Mouse (Mus musculus): ENCODE results near the gene Ube2l3.

Ube2l3 gene

DNA sequence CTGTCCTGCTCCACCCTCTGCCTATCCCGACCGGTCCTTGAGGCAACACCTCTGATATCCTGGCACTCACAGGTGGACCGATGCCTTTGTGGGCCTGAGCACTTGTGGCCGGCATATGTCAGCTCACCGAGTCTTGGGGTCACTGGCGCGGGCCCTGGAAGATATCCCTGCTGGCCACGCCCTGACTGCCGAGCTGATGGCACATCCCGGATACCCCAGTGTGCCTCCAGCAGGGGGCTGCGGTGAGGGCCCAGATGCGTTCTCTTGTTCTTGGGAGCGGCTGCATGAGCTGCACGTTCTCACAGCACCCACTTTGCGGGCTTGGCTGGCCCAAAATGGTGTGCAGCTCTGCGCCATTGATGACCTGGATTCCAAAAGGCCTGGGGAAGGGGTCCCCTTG, 54.4 kb downstream of the Ube2l3 start:
- DNase-seq (ENCODE audit: low read depth in 2 of 2, low spot score in 2 of 2) = peak in 1 of 2 experiments; percentile 19

DNA sequence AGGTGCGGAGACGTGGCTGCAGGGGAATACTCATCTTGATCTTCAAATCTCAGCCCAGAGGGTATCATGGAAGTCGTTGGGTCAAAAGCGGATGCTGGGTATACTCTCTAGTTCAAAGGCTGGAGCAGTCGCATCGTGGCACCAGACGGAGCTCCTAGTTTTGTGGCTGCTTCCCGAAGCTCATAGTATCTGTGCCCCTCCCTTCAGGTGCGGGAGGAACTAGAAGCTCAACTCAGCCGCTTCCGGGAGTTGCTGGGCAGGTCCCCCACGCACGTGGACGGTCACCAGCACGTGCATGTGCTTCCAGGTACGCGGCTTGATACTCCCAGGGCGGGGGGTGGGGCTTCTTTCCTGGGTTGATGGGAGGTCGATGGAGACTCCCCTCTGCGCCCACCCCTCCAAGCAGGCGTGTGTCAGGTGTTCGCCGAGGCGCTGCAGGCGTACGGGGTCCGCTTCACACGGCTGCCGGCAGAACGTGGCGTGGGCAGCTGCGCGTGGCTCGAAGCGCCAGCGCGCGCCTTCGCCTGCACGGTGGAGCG, 55.0 kb downstream of the Ube2l3 start:
- DNase-seq (ENCODE audit: low read depth in 2 of 2, low spot score in 2 of 2) = peak in 1 of 2 experiments; percentile 20

DNA sequence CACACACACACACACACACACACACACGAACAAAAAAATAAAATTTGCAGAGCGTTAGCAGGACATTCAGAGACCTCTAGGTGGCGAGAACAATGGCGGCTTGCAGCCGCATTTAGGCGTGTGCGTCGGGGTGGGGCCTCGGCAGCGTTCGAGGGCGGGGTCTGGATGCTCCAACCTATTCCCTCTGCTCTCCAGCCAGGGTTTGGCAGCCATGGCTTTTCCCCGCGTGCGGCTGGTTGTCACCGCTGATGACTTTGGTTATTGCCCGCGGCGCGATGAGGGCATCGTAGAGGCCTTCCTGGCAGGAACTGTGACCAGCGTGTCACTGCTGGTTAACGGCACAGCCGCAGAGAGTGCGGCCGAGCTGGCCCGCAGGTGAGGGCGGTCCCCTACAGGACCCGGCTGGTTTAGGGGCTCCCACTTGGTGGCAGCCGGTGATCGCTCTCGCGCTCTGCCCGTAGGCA, 55.6 kb downstream of the Ube2l3 start, which contains the start of gene Ccdc116:
Ccdc116 (minus strand) TSS at position 458 of the 464 bp plus-strand sequence.
- peak; percentile 70 to 77 for DNase-seq (ENCODE audit: low read depth in 2 of 2, low spot score in 2 of 2)

DNA sequence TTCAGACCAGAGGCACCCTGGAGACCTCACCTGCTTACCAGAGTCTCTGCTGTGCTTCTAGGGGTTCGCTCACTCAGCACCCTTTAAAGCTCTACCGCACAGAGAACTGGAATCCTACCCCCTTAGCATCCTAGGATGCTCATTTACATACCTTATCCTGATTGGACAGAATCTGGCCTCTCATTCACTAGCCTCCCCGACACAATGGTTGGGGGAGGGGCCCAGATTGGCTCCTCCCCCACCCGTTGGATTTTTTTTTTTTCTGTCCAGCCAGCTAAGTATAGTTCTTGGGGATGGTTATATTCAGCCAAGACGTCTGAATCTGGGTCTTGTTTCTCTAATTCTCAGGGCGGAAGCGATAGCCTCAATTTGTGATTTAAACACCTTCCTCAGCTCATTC, 58.1 kb downstream of the Ube2l3 start, which contains the start of gene Ydjc:
Ydjc (plus strand) TSS at position 283 of the 400 bp plus-strand sequence.
- DNase-seq (ENCODE audit: low read depth in 2 of 2, low spot score in 2 of 2) = no peak

DNA sequence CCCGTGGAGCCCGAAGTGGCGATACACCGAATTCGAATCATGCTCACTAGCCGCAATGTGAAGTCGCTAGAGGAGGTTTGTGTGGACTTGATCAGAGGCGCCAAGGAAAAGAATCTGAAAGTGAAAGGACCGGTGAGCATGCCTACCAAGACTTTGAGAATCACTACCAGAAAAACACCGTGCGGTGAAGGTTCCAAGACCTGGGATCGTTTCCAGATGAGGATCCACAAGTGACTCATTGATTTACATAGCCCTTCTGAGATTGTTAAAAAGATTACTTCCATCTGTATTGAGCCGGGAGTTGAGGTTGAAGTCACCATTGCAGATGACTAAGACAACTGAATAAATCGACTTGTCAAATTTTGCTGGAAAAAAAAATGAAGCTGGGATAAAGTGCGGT, 65.1 kb downstream of the Ube2l3 start:
- no peak for DNase-seq (ENCODE audit: low read depth in 2 of 2, low spot score in 2 of 2)

DNA sequence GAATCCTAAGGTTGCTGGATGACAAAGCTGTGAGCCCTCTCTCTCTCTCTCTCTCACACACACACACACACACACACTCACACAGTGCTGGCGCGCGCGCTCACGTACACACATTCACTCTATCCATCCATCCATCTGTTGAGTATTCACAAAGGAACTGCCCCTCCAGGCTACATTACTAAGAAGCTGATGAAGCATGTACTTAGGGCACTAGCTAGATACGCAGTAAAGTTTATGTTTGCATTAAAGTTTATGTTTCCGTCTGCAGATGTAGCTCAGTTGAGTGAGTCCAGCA, 69.6 kb downstream of the Ube2l3 start:
- no peak for DNase-seq (ENCODE audit: low read depth in 2 of 2, low spot score in 2 of 2)

DNA sequence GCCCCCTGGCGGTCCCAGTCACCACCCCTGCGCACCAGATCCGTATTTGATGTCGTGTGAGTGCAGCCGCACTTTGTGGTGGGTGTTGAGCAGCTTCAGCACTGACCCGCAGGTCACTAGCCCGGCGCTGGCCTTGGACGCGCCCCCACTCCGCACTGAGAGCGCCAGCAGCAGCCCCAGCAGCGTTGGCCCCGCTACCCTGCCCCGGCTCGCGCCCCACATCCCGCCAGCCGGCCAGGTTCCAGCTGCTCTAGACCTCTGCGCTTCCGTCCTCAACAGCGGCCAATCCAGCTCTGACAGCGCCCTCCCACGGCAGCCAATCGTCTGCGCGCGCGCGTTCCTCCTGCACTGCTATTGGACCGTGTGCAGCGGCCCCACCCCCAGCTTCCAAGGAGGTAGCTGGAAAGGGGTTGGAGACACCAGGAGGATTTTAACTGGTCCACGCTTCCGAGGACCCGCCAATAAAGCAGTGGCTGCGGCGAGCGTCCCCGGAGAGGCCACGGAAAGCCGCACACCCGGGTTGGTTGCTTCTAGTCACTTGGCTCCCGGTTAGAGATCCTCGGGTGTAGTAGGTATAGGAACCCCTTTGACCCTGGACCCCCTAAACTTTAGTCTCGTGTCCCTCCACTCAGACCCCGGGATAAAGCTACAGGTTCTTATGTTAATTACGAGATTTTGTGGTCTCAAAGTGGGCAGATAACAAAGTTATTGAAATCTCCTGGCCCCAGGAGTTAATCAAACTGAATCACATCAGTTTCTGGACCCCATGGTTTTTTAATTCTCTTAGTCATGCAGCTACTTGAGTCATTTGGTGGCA, 70.2 kb downstream of the Ube2l3 start, which contains the start of gene Sdf2l1:
Sdf2l1 (minus strand) TSS at position 295 of the 817 bp plus-strand sequence.
- DNase-seq (ENCODE audit: low read depth in 2 of 2, low spot score in 2 of 2) = peak; percentile 93 to 96

DNA sequence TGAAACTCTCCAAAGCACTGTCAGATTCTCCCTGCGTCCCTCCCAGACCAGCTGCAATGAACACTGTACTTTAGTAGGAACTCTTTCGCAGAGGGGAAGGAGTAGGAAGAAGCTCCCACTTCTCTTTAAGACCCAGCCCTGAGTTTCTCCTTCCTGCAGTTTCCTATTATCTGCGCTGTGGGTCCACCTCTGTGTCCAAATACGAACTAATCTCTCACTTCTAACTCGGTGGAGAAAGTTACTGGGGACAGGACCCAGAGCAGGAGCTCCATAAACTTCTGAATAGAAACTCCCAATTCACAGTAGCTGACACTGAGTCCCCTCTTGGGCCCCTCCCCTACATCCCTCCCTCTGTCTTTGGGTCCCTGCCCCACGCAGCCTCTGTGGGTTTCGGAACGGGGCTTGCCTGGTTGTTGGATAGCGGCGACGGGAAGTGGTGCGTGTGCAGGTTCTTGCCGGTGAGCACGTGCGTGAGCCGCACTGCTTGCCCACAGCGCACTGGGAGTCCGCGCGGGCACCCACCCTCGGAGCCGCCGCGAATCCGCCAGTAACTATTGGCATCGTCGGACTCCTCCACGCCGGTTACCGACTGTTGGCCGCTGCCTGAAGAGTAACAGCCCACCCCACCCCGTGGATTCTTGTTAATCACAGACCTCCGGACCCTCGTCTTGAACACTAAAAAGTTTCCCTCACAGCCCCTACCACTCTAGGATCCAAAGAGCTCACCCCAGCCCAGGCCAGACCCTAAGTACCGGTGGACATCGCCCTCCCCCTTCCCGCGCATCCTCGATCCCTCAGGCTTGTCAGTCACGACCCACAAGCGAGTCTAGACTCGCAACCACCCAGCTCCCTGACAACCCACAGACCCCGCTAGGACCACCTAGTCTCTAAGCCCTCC, 71.0 kb downstream of the Ube2l3 start:
- DNase-seq (ENCODE audit: low read depth in 2 of 2, low spot score in 2 of 2) = peak; percentile 29

DNA sequence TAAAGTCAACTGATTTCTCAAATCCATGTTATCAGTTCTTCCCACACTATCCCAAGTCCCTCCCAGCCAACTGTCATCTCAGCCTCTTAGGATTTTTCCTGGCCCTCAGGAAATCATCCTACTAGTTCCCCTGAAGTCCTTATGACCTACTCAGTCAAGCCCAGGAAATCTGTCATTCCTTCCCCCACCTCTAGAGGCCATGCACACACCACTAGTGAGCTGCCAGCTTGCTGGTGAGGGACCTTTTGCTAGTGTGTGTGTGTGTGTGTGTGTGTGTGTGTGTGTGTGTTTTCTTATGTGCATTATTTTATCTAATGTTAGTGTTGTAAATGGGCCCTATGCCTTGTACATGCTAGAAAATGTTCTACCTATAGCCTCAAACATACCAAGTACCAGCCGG, 75.2 kb downstream of the Ube2l3 start:
- peak; percentile 52 to 59 for DNase-seq (ENCODE audit: low read depth in 2 of 2, low spot score in 2 of 2)

DNA sequence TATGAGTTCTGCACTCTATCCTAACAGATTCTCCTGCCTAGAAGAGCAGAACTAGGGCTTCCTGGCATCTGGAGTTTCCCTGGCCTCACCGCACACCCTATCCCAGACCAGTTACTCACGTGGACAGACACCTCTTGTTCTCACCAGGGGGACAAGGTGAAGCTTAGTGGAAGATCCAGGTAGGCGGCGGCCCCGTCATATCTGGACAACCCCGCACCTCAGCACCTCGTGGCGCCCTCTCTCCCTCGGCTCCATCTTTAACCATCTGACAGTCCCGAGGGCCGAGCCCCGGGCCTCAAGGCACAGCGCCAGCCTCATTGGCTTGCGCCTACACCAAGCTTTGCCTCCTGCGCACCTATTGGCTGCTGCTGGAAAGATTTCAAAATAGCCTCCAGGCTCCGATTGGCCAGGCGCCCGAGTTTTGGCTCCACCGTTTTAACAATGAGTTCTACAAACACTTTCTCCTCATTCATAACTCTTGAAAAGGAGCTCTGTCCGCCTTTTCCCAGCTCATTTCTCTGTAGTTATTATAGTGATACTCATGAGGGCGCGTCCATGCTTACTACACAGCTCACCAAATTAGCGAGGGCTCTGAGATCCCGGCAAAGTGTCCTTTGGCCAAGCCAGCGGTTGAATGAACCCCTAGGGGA, 77.5 kb downstream of the Ube2l3 start, which contains the start of gene 2610318N02Rik:
2610318N02Rik (minus strand) TSS at position 297 of the 650 bp plus-strand sequence.
- DNase-seq (ENCODE audit: low read depth in 2 of 2, low spot score in 2 of 2) = peak; percentile 27 to 31

DNA sequence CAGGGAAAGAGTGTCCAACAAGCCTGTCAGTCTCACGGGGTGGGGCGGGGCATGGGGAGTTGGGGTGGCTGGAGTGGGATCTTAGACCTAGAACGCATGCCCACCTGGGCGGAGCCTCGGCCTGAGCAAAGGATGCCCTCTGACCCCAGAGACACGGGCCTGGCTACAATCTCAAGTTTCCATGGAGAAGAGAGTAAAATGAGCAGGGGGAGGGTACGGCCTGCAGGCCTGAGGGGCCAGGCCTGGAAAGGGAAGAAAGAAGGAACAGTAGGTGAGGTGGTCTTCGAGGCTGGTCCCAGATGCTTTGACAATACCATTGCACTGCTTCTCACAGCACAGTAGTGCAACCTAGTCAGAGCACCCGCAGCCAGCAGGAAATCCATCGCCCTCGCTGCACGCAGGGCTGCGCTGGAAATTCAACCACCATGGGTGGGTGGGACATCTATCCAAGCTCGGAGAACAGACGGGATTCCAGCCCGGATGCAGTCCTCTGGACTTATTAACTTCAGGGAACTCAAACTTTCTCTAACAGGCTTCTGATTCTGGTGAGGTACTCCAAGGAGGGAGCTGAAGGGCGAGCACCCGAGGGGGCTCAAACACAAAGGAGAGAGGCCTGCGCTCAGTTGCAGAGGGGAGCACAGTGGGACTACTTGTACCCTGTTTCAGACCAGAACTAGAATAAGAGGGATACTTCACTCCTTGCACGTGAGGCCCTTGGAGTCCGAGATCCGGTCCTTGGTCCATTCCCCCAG, 78.2 kb downstream of the Ube2l3 start:
- DNase-seq (ENCODE audit: low read depth in 2 of 2, low spot score in 2 of 2) = no peak

DNA sequence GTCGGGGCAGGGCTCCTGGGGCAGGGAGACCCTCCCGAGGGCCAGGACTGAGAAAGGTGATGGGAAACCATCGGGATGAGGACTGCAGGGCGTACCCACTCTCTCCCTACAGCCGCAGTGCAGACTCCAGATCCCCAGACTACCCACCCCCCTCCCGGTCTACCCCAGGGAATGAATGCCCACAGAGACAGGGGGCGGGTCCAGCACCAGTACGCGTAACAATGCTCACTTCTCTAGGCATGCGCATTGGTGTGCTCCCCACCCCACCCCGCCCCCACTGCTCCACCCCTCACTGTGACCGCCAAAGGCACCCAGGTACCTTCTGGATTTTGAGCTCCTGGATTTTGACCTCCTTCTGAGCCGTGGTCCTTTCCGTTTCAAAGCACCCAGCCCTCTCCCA, 80.9 kb downstream of the Ube2l3 start:
- DNase-seq (ENCODE audit: low read depth in 2 of 2, low spot score in 2 of 2) = no peak

DNA sequence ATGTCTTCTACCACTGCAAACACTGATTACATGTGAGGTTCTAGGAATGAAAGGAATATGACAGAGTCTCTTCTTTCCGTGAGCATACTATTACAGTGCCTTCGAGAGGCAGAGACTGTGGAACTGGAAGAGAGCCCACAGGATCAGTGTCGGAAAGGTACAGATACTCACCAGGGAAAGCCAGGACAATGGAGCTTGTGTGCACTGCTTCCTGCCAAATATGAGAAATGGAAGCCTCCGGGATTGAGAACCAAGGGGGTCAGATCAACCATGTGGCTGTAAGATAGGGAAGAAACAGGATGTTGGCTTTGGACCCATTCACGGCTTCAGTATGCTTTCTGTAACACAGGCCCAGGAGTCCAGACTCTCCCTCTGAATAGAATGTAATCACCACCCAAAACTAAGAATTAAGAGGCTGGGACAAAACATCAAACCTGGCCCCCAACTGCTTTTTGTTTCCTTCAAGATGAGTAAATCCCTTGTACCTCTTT, 85.1 kb downstream of the Ube2l3 start:
- no peak for DNase-seq (ENCODE audit: low read depth in 2 of 2, low spot score in 2 of 2)

DNA sequence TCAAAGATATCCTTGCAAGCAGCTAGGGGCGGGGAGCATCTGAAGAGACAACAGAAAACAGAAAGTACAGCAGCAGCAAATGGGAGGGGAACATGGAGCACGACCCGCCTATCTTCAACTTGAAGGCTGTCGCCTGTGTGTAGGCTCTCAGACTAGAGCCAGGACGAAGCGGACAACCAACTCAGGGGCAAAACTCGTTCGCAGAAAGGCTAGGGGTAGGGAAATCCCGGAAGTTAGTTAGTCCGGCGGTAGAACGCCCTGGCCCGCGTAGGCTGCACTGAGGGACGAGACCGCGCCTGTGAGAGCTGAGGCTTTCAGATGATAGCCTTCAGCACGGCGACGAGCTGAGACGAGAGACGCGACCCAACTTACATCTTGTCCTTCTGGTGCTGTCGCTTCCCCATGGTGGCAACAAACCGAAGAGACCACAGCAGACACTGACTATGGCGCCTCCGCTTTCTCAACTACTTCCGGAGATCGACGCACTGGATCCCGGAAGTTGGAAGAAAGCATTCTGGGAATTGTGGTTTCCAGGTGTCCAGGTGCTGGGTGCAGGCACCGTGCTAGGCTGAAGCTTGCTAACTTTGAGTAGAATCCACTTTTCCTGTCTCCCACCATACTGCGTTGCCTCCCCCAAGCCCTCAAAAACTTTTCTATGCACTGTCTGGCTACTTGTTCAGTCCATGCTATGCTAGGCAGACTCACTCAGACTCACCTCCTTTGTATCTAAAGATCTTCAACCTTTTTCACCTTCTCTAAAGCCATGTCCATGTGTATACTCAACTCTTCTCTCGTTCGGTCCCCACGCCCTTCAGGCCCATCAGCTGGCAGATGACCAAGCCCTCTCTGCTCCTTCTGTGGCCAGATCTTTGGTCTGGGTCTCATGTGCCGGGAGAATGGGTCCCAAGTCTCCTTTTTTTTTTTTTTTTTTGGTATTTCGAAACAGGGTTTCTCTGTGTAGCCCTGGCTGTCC, 91.4 kb downstream of the Ube2l3 start, which contains the start of gene Ppil2:
Ppil2 (minus strand) TSS at position 487 of the 973 bp plus-strand sequence.
- peak; percentile 47 to 61 for DNase-seq (ENCODE audit: low read depth in 2 of 2, low spot score in 2 of 2)

DNA sequence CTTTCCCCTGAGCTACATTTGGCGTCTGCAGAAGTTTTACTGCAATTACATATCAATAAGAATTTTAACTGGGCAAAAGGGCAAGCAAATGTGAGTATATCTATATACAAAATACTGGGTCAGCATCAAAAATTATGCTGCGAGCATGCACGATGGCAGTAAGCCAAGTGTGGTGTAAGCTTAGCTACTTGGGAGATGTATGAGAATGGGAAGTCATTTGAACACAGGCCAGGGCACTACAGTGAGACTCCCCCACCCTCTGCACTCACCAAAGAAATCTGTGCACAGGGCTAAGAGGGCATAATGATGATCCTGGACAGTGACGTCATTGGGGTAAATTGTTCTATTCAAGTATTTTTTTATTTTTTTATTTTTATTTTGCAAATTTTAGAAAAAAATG, 97.8 kb downstream of the Ube2l3 start:
- no peak for DNase-seq (ENCODE audit: low read depth in 2 of 2, low spot score in 2 of 2)

DNA sequence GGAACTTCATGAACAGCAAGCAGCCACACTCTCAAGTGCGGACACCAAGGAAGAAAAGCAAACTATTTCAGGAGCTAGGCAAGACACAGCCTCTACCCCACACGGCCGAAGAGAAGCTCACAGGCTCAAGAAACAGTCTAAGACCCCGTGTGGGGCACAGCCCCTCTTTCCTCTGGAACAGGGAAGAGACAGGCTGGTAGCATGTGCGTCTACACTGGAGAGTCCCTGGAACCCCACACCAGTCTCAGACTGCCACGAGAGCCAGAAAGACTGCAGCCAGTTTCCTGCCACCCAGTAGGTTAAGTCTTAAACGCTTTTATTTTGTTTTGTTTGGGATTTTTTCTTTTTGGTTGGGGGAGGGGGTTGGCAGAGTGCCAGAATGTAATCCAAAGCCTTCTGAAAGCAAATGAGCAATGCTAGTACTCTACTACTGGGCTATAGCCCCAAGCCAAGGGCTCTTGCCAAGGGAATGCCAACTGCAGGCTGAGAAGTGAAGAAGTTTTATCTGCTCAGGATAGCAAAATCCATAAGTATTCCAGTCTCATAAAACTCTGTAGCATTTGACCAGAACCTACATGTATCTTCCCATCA, 99.7 kb downstream of the Ube2l3 start:
- DNase-seq (ENCODE audit: low read depth in 2 of 2, low spot score in 2 of 2) = no peak

Measured in CD8-positive naive resting alpha-beta T cell, adult 2 months (primary cell).